In genomic region chr16:73537541-73537940, GRCm38 (mm10) we compare ENCODE assay signal across 26 mouse cellular contexts.
DNase-seq lines count a peak whose midpoint lies in the region; ATAC-seq lines count a peak whose summit lies in the region.
"Had no signal": no experiment of that assay in that cellular context is flagged by ENCODE, and none has a peak within 500 bp of the region (broad histone marks: within the 10 kb centered on the region; RNA-seq: fewer than 3 reads in every experiment).

No protein-coding gene starts in this region.

- DNase-seq in embryonic facial prominence, embryonic 10.5 days (ENCODE audit: low spot score): no peak
- DNase-seq in kidney, postnatal 14 days: peak; percentile 2
- DNase-seq in kidney, postnatal 25 days: no peak
- no peak for DNase-seq in left cerebral cortex, adult 9 months (ENCODE audit: low spot score in 2 of 2)
- DNase-seq: adrenal gland, adult 8-10 months; adrenal gland, postnatal 14 days; adrenal gland, postnatal 36 days; B cell, adult 2 months; cerebellum, adult 11-12 months; cerebellum, adult 2 months; cerebellum, adult 9-10 months; cerebellum, postnatal 10 days; cerebellum, postnatal 25 days; forebrain, postnatal 0 days had no signal

- no peaks in the 10 kb centered on the region for H3K4me1 ChIP-seq in embryonic facial prominence, embryonic 12.5 days
- H3K4me1 ChIP-seq in embryonic facial prominence, embryonic 10.5 days: no peaks in the 10 kb centered on the region
- H3K4me1 ChIP-seq in embryonic facial prominence, embryonic 13.5 days: peaks cover 7% of the 10 kb centered on the region
- 0 out of 2 replicates have a peak, but pooled peaks cover 2% of the 10 kb centered on the region for H3K4me1 ChIP-seq in embryonic facial prominence, embryonic 15.5 days
- H3K4me1 ChIP-seq: forebrain, embryonic 10.5 days; forebrain, embryonic 12.5 days had no signal

- no peak overlapping the region for H3K9ac ChIP-seq in embryonic facial prominence, embryonic 12.5 days
- no peak overlapping the region for H3K9ac ChIP-seq in embryonic facial prominence, embryonic 13.5 days
- H3K9ac ChIP-seq in embryonic facial prominence, embryonic 15.5 days: no peak overlapping the region
- H3K9ac ChIP-seq: forebrain, embryonic 12.5 days; forebrain, postnatal 0 days had no signal

- no peak overlapping the region for H3K4me3 ChIP-seq in embryonic facial prominence, embryonic 12.5 days
- H3K4me3 ChIP-seq in embryonic facial prominence, embryonic 10.5 days: no peak overlapping the region
- H3K4me3 ChIP-seq in embryonic facial prominence, embryonic 13.5 days: no peak overlapping the region
- H3K4me3 ChIP-seq in embryonic facial prominence, embryonic 15.5 days (replicated peaks): no peak overlapping the region
- H3K4me3 ChIP-seq: erythroblast, embryonic 14.5 days; forebrain, embryonic 10.5 days; forebrain, embryonic 12.5 days had no signal

- H3K9me3 ChIP-seq in embryonic facial prominence, embryonic 12.5 days: no peaks in the 10 kb centered on the region
- no peaks in the 10 kb centered on the region for H3K9me3 ChIP-seq in embryonic facial prominence, embryonic 10.5 days
- no peaks in the 10 kb centered on the region for H3K9me3 ChIP-seq in embryonic facial prominence, embryonic 13.5 days
- no peaks in the 10 kb centered on the region for H3K9me3 ChIP-seq in embryonic facial prominence, embryonic 15.5 days (replicated peaks)
- H3K9me3 ChIP-seq: forebrain, embryonic 10.5 days; forebrain, embryonic 12.5 days; G1E had no signal

- H3K4me2 ChIP-seq in embryonic facial prominence, embryonic 12.5 days (replicated peaks): no peak overlapping the region
- peak overlapping the region; percentile 11; the same call in 1 of the 2 replicates for H3K4me2 ChIP-seq in embryonic facial prominence, embryonic 13.5 days
- H3K4me2 ChIP-seq in embryonic facial prominence, embryonic 15.5 days (replicated peaks): no peak overlapping the region
- H3K4me2 ChIP-seq: forebrain, embryonic 12.5 days had no signal

- no peaks in the 10 kb centered on the region for H3K27me3 ChIP-seq in embryonic facial prominence, embryonic 12.5 days
- no peaks in the 10 kb centered on the region for H3K27me3 ChIP-seq in embryonic facial prominence, embryonic 10.5 days (replicated peaks; ENCODE audit: low read depth, poor library complexity, severe bottlenecking)
- no peaks in the 10 kb centered on the region for H3K27me3 ChIP-seq in embryonic facial prominence, embryonic 13.5 days
- H3K27me3 ChIP-seq in embryonic facial prominence, embryonic 15.5 days: no peaks in the 10 kb centered on the region
- H3K27me3 ChIP-seq: CH12.LX; forebrain, embryonic 12.5 days; Patski had no signal

- no peaks in the 10 kb centered on the region for H3K36me3 ChIP-seq in embryonic facial prominence, embryonic 12.5 days
- no peaks in the 10 kb centered on the region for H3K36me3 ChIP-seq in embryonic facial prominence, embryonic 10.5 days (replicated peaks)
- no peaks in the 10 kb centered on the region for H3K36me3 ChIP-seq in embryonic facial prominence, embryonic 13.5 days
- H3K36me3 ChIP-seq in embryonic facial prominence, embryonic 15.5 days: no peaks in the 10 kb centered on the region
- H3K36me3 ChIP-seq: forebrain, embryonic 10.5 days; forebrain, embryonic 12.5 days; G1E had no signal

- 73% methylated on average over 7 of the region's 7 CpGs for WGBS in embryonic facial prominence, embryonic 12.5 days
- WGBS in embryonic facial prominence, embryonic 10.5 days: 92% methylated on average over 7 of the region's 7 CpGs
- 54% methylated on average over 7 of the region's 7 CpGs for WGBS in embryonic facial prominence, embryonic 13.5 days
- WGBS in embryonic facial prominence, embryonic 15.5 days: 48% methylated on average over 7 of the region's 7 CpGs

- peak overlapping the region; percentile 65 for H3K27ac ChIP-seq in embryonic facial prominence, embryonic 12.5 days
- no peak overlapping the region for H3K27ac ChIP-seq in embryonic facial prominence, embryonic 10.5 days (replicated peaks)
- peak overlapping the region; percentile 71; the same call in 1 of the 2 replicates for H3K27ac ChIP-seq in embryonic facial prominence, embryonic 13.5 days
- peak overlapping the region; percentile 58; the same call in 1 of the 2 replicates for H3K27ac ChIP-seq in embryonic facial prominence, embryonic 15.5 days (replicated peaks)
- H3K27ac ChIP-seq: forebrain, embryonic 10.5 days; forebrain, embryonic 12.5 days had no signal

- ATAC-seq in embryonic facial prominence, embryonic 12.5 days (ENCODE audit: insufficient number of reproducible peaks, insufficient read depth, low FRiP score, low TSS enrichment): no peak
- ATAC-seq in embryonic facial prominence, embryonic 13.5 days (ENCODE audit: insufficient number of reproducible peaks, insufficient read depth, low FRiP score, low TSS enrichment, low read depth): no peak
- ATAC-seq in embryonic facial prominence, embryonic 15.5 days (ENCODE audit: insufficient number of reproducible peaks, low FRiP score, low TSS enrichment, low read depth): peak; percentile 11; the same call in 1 of the 2 replicates
- ATAC-seq: activated CD4-positive, CD25-positive, alpha-beta regulatory T cell, adult 4 months; CD4-positive, CD25-positive, alpha-beta regulatory T cell, adult 4 months; forebrain, embryonic 14.5 days; forebrain, postnatal 0 days; Patski had no signal
